Mouse (Mus musculus) megakaryocyte, adult 5-6 weeks (primary cell): ENCODE data around the gene Klhl35. TPM values are rescaled to one million over a fixed set of nuclear protein-coding genes. Genes with fewer than 3 reads are reported as not detected.
A peak's percentile ranks its signal among the peaks of the same experiment; 100 is the strongest.

ENCODE experiments used
- ATAC-seq: 2 replicates; pipeline ENCODE4 v1.8.0; 2016; ENCODE audit warnings: mild to moderate bottlenecking, inconsistent platforms; ENCODE audit not compliant: poor library complexity, severe bottlenecking
- total RNA-seq, 2 experiments: library from RNA; stranded (forward) in 1 of 2; stranded (reverse) in 1 of 2; fragments of 153-499, 151-499 nt in 1 of 2; fragments of 221-1000, 200-1000 nt in 1 of 2; gene quantifications; 2 replicates each; pipeline versions ENCODE4 v1.2.3 to v1.2.4; 2015 to 2017

The Klhl35 gene
- 1.0 and 1.1 TPM in 2 replicates for total RNA-seq (2015)
- total RNA-seq (2017), result not detected in 2 replicates

- ATAC-seq, result no peak
Observed at GRCm38 (mm10) chr7:99465811-99466210, at the start of gene Klhl35. TSS of gene Klhl35 (plus strand) at chr7:99466004.

GRCm38 (mm10) chr7:99419311-99419710, 46.5 kb upstream of the Klhl35 start:
- no peak for ATAC-seq

- ATAC-seq, result no peak
Observed at GRCm38 (mm10) chr7:99421006-99421405, 44.8 kb upstream of the Klhl35 start.

DNA sequence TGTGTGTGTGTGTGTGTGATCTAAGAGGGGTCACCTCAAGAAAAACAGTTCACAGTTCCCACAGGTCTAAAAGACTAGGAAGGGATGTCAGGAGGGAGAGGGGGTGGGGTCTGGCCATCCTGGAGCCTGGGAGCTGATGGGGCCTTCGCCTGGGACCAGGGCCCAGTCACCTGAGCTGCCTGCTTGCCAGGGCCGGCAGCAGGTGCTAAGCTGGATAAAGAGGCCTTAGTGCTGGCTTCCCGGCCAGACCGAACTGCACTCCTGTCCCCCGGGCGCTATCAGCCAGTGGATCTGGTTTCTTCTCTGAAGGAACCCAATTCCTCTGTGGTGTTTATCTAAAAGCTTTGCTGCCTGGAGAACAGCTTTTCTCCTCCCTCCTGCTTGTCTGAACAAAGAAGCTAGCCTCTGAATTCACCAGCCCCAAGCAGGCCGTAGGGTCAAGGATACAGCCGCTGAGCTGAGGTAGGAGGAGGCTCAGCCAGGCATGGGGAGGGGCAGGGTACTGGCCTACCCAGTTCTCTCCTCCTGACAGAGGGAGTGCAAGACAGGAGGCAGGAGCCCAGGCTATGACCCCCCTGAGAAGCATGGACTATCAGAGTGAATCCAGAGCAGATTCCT, 41.2 kb upstream of the Klhl35 start:
- ATAC-seq, result no peak

DNA sequence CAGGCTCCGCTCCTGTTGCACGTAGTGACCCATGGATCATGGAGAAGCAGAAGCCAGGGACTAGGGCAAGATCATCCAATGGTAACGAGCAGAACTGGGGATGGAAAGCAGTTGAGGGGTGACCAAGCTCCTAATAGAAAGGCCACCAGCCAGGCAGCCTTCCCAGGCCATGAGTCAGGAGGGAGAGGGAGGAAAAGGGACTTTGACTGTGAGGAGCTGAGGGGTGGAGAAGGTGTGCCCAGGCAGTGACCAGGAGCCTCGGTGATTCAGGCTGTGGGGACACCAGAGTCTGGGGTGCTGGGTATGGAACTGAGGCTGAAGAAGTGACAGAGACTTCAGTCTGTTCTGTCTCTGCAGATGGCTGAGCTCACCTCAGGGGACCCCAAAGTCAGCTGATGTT, 40.1 kb upstream of the Klhl35 start:
- ATAC-seq, result no peak

DNA sequence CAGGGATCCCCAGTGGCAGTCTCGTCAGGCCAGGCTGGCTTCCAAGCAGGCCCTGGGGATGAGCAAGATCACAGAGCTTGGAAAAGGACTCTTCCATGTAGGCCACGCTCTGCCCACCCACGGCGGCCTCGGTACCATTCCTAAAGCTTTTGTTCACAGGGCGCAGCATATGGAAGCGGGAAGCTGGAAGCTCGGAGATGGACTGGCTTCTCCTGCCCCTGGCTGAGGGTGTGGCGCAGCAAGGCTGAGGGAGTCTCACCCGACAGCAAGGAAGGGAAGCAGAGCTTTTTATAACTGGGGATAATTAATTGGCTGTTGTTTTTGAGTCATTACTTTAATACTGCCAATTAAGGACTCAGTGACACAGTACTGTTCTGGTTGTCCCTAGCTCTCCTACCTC, 38.8 kb upstream of the Klhl35 start:
- no peak for ATAC-seq

DNA sequence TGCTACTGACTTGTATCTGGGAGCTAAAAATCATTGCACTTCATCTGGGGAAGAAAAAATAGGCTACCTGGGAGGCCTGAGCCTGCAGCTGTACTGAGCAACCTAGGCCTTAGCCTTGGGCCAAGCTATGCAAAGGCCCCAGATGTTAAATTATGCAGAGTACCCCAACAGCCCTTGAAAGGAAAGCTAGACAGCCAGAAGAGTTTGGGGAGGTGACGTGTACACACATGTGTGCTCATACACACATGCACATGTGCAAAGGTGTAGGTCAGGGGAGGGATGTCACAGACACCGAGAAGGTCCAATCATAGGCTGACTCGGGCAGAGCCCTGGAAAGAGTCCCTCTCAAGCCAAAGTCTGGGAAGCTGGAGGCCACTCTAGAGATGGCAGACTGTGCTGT, 37.8 kb upstream of the Klhl35 start:
- no peak for ATAC-seq

DNA sequence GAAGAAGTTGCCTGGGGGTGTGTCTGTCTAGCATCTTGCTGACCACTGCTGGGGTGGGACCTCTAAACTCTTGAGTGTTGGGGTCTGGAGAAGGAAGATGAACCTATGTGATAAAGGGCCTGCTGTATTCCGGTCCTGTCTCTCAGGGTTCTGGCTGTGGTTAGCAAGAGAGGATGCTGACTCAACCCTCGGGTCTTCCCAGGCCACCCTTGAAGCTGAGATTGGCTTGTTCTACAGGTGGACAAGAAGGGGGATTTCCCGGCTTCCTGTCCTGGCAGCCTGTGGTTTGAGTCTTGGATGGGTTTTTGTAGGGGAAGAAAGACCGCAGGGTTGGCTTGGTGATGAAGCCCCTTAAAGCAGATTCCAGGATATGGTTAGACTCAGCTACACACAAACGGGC, 37.0 kb upstream of the Klhl35 start:
- ATAC-seq, result no peak

GRCm38 (mm10) chr7:99429786-99430185, 36.0 kb upstream of the Klhl35 start:
- no peak for ATAC-seq

GRCm38 (mm10) chr7:99430246-99430645, 35.6 kb upstream of the Klhl35 start:
- no peak for ATAC-seq

DNA sequence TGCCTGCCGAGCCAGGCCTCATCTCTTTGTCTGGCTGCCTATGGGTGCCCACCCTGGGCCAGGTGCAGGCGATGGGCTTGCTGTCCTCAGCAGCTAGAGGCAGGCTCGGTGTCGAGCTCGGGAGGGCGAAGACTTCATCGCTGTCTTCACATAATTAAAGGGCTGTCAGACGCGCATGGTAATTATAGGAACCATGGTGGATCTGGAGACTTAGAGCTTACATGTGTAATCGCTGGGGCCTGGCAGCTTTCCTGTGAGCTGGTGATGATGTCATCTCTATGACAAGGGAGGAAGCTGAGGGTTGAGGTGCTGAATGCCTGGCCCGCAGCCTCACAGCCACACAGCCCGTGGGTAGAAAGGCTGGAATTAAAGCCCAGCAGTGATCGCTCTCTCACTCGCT, 33.6 kb upstream of the Klhl35 start:
- ATAC-seq, result peak; percentile 55

GRCm38 (mm10) chr7:99432863-99433262, 32.9 kb upstream of the Klhl35 start:
- ATAC-seq, result no peak

DNA sequence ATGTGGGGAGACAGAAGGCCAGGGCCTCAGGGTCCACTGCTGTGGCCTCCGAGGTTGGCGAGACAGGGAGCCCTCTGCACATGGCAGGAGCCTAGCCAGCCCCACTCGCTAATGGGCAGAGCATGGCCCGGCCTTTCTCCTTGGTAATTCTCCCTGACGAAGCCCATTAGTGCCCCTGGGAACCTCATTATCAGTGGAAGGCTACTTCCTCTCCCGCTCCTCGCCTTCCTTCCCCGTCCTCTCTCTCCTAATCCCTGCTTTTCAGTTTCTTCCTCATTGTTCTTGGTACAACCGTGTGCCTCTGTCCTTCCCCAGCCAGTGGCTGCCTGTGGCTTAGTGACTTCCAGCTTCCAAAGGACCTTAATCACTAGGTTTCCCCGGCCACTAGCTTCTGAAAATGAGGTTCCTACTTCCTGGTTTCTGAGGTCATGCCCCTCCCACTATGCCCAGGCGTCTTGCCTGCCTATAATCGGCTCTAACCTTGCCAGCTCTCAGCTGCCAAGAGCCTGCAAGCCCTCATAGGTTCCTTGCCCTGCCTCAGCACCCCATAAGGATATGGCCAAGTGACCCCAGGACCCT, 31.0 kb upstream of the Klhl35 start:
- ATAC-seq, result peak; percentile 85

DNA sequence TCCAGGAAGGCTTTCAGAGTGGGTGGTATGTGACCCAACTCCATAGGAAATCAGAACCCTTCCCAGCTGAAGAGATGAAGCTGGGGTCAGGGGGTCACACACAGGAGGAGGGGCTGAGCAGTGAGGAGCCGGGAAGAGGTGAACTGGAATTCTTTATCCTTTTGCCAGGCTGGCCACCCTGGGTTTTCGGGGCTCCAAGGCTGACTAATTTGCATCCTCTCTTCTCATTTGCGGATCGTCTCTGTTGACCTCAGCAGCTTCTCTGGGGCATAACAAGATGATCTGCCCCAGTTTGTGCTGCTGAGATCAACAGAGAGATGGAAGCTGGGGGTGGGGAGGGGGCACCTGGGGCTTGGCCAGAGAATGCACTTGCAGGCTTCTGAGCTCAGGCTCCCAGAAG, 29.3 kb upstream of the Klhl35 start:
- ATAC-seq, result no peak

DNA sequence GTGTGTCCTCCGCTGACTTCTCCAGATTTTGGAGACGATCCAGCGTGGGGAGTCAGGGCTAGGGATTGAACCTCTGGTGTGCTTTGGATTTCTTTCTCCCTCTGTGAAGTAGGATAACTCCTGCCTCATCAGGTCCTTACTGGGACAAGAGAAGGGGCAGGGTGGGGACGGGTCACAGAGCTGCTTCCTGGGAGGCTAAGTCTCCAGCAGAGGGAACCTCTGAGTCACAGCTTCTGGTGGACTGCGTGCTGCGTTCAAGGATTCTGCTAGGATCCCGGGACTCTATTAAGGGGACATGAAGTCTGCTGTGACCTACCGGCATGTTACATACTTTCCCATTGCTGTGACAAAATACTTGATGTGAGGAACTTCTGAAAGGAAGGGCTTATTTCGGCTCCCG, 26.9 kb upstream of the Klhl35 start:
- no peak for ATAC-seq

- ATAC-seq, result no peak
Observed at GRCm38 (mm10) chr7:99441534-99442072, 24.2 kb upstream of the Klhl35 start.

DNA sequence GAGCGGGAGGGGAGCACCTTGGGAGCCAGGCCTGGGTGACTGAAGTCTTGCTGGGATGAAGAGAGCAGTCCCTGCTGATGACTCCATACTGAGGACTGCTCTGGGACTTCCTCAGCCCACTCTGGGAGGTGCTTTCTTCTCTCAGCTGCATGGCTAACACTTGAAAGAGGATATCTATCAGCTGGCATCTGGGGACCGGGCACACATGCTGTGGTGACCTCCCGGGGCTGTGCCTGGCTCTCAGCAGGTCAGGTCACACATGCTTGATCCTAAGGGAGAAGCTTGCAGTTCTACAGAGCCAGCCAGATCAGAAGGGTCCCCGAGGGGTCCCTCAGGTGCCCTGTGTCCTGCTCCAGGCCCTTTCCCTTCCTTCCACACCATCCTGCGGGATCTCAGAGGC, 22.6 kb upstream of the Klhl35 start:
- ATAC-seq, result no peak

DNA sequence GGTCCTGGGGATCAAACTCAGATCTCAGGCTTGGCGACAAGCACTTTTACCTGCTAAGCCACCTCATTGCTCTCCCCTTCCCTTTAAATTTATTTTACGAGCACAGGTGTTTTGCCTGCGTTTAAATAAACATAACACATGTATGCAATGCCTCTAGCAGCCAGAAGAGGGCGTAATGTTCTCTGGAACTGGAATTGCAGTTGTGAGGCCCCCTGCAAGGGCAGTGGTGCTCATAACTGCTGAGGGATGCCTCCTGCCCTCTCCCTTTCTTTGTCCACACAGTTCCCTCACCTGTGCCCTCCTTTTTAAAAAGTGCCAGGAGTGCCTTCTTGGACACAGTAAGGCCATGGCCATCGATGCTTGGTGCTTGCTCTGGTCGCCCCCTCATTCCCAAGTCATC, 21.8 kb upstream of the Klhl35 start:
- ATAC-seq, result no peak

DNA sequence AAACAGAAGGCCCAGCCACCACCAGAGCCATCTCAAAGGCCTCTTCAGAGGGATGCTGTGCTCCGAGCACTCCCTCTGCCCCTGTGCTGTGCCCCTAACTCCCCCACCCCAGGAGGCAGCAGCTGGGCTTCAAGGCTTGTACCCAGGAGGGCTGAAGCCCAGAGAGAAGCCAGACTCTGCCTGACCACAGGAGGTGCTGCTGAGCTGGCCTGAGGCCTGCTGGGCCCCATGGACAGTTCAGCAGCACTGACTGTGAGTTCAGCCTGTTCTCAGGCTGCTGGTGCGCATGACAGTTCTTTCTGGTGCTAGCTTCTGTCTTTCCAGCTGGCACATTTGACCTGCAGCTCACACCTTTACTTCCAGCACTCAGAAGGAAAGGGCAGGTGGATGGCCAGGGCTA, 20.0 kb upstream of the Klhl35 start:
- 0 out of 2 replicates have a peak, but pooled peaks have one; percentile 29 for ATAC-seq

GRCm38 (mm10) chr7:99447323-99447722, 18.5 kb upstream of the Klhl35 start:
- no peak for ATAC-seq

DNA sequence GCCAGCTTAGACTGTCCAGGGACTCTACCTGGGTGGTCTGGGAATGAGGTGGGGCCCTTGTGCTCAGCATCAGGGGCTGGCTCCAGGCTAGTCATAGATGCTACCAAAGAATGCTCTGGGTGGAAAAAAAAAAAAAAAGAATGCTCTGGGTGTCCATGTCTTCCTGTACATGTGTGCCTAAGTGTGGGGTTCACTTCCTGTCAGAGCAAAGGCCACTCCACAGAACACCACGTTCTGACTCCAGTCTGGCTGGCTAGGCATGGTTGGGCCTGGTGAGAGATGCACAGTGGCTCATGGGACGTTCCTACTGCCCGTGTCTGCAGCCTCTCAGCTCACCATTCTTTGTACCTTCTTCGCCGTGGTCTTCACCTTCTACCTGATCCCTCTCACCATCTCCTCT, 17.2 kb upstream of the Klhl35 start:
- no peak for ATAC-seq

GRCm38 (mm10) chr7:99449063-99449462, 16.7 kb upstream of the Klhl35 start:
- ATAC-seq, result peak; percentile 39

GRCm38 (mm10) chr7:99449751-99450150, 16.1 kb upstream of the Klhl35 start:
- no peak for ATAC-seq
